Mouse (Mus musculus) bone marrow, adult 2 months (tissue): ENCODE measurements around the gene Ldhb. TPM values are rescaled to one million over a fixed set of nuclear protein-coding genes. Genes with fewer than 3 reads are reported as not detected.

Source experiments
- H3K27ac ChIP-seq: fragments of 200-500 bp; 2 replicates; pipeline ENCODE4 v1.5.1; 2012; ENCODE audit warnings: low read depth, mild to moderate bottlenecking, control low read depth, inconsistent platforms, low read length; ENCODE audit not compliant: control insufficient read depth, poor library complexity, insufficient read depth
- H3K4me1 ChIP-seq: fragments of 200-500 bp; 2 replicates; pipeline ENCODE4 v1.6.1; 2011; ENCODE audit warnings: low read length; ENCODE audit not compliant: control insufficient read depth, insufficient read depth
- H3K4me3 ChIP-seq: fragments of 200-500 bp; replicated peaks from 2 replicates; pipeline ENCODE3; 2011; ENCODE audit warnings: mild to moderate bottlenecking, low read depth, low read length, control low read depth; ENCODE audit not compliant: control insufficient read depth
- CTCF ChIP-seq: fragments of 200-500 bp; IDR thresholded peaks from 2 replicates; pipeline ENCODE4 v1.5.1; 2011; ENCODE audit warnings: low read length, control low read depth; ENCODE audit not compliant: control insufficient read depth, insufficient read depth
- POLR2A ChIP-seq: fragments of 200-500 bp; IDR thresholded peaks from 2 replicates; pipeline ENCODE4 v1.6.1; 2011; ENCODE audit warnings: low read depth, mild to moderate bottlenecking, control low read depth, low read length, borderline replicate concordance; ENCODE audit not compliant: control insufficient read depth
- WGBS: fragments of 180-500 bp; shearing (Covaris S2); methylation state at CpG from one replicate; pipeline ENCODE4 v1.1.7; 2018; 5-methylcytosine and 5-hydroxymethylcytosine counted together
- polyA plus RNA-seq: library from polyadenylated mRNA; stranded (reverse); fragments of >200 nt; gene quantifications from 2 replicates; pipeline ENCODE4 v1.2.4, GENCODE M21; 2011; ENCODE audit warnings: low replicate concordance; ENCODE audit not compliant: missing spikeins, insufficient read depth, insufficient read length

Ldhb gene
- polyA plus RNA-seq, 1 experiment: 46.9 TPM

DNA sequence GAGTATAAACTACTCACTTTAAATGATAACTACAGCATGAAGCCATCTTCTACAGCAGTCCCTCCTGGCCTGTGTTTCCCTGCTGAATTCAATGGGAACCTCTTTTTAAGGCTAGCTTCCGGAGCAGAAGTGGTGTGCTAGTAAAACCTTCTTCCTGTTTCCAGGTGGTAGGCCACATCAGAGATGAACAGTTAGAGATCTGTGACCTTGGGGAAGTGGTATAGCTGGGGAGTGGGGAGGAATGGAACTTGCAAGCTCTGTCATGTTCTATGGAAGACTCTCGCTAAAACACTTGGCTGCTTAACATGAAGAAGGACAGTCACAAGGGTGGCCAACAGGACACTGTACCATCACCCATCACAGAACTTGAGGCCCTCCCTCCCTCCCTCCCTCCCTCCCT is 54.4 kb downstream of the Ldhb start:
- TF ChIP-seq POLR2A: no peak
- TF ChIP-seq CTCF: no peak
- H3K27ac ChIP-seq: no peak overlapping the region
- WGBS: 2% methylated on average over 2 of the region's 2 CpGs

DNA sequence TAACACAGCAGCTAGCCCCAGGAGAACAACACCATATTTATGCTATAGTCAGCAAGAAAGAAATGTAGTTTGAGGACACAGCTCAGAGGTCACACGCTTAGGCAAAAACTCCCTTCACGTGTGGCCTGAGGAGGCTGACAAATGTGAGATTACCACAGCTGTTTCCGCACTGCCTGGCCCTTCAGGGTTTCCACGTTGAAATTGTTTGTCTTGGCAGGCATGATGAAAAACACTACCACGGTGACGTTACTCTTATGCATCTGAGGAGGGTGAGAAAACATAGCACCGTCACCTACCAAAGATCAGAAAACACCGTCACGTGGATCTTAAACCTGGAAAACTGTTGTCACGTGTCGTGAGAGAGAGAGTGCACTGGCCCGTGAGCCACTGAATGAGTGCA is 56.4 kb downstream of the Ldhb start:
- Histone ChIP-seq H3K4me1 (no peaks in the 10 kb centered on the region), H3K27ac (no peak overlapping the region), H3K4me3 (no peak overlapping the region)
- TF ChIP-seq CTCF: no peak
- no peak for TF ChIP-seq POLR2A
- 80% methylated on average over 12 of the region's 12 CpGs for WGBS

More for the DNA sequence above, 54.4 kb downstream of the Ldhb start:
- Histone ChIP-seq H3K4me1 (no peaks in the 10 kb centered on the region), H3K4me3 (no peak overlapping the region)

Other genes with a start within 250 kb of the Ldhb start
- gene Iapp, start 209.5 kb downstream of the Ldhb start, polyA plus RNA-seq: not detected in 2 replicates
- gene Slco1a5, start 185.0 kb downstream of the Ldhb start, polyA plus RNA-seq: 0.62 TPM in 1 of 2 replicates, not detected in the other
- gene Pyroxd1, start 162.3 kb downstream of the Ldhb start, polyA plus RNA-seq: 2.5 and 5.2 TPM in 2 replicates
- 47.4 and 59.3 TPM in 2 replicates for gene Recql, start 120.9 kb downstream of the Ldhb start, polyA plus RNA-seq
- 9.3 and 13.2 TPM in 2 replicates for gene Golt1b, start 120.7 kb downstream of the Ldhb start, polyA plus RNA-seq
- not detected in 2 replicates for gene Spx, start 94.5 kb downstream of the Ldhb start, polyA plus RNA-seq
- gene Gys2, start 34.8 kb downstream of the Ldhb start, polyA plus RNA-seq: 8.2 TPM in 1 of 2 replicates, not detected in the other
- gene Kcnj8, start 63.7 kb upstream of the Ldhb start, polyA plus RNA-seq: 1.7 and 1.8 TPM in 2 replicates
- 2.2 and 3.8 TPM in 2 replicates for gene Abcc9, start 194.4 kb upstream of the Ldhb start, polyA plus RNA-seq
- 144 and 171 TPM in 2 replicates for gene Cmas, start 248.7 kb upstream of the Ldhb start, polyA plus RNA-seq